Comparison of ENCODE assay signal across 29 mouse cellular contexts in genomic region chr7:91877804-91878203, GRCm38 (mm10).
A peak's percentile ranks its signal among the peaks of the same experiment; 100 is the strongest.
DNase-seq lines count a peak whose midpoint lies in the region; TF ChIP-seq lines count a peak whose summit lies in the region.
"Had no signal": no experiment of that assay in that cellular context is flagged by ENCODE, and none has a peak within 500 bp of the region (broad histone marks: within the 10 kb centered on the region; RNA-seq: fewer than 3 reads in every experiment).

No protein-coding gene starts in this region.

- no peak for TF ChIP-seq CTCF in C2C12 (IDR thresholded peaks at IDR 0.05; ENCODE audit: control insufficient read depth, insufficient read depth, insufficient read length)

- H3ac ChIP-seq in C2C12 (ENCODE audit: control insufficient read depth, insufficient read length, low read depth) (no peak overlapping the region), myocyte (ENCODE audit: control insufficient read depth, insufficient read length) (no peak overlapping the region)

- no peak for TF ChIP-seq POLR2A in myocyte (IDR thresholded peaks at IDR 0.05; ENCODE audit: insufficient read length, low read depth)

- no peak overlapping the region for H3K4me3 ChIP-seq in C2C12 (ENCODE audit: insufficient read depth, poor library complexity, severe bottlenecking)
- no peak overlapping the region for H3K4me3 ChIP-seq in myocyte
- H3K4me3 ChIP-seq: embryonic facial prominence, embryonic 10.5 days; embryonic facial prominence, embryonic 13.5 days; erythroblast, embryonic 14.5 days; forebrain, embryonic 12.5 days; forebrain, embryonic 15.5 days; heart, embryonic 15.5 days; hindbrain, embryonic 10.5 days; hindbrain, embryonic 13.5 days; intestine, embryonic 15.5 days had no signal

- H3K79me2 ChIP-seq in C2C12 (ENCODE audit: control insufficient read depth, insufficient read depth) (no peaks in the 10 kb centered on the region), myocyte (ENCODE audit: control insufficient read depth, insufficient read depth) (no peaks in the 10 kb centered on the region)

- peak; percentile 73 for DNase-seq in adrenal gland, adult 8-10 months
- no peak for DNase-seq in adrenal gland, adult 18-20 months (ENCODE audit: low spot score in 2 of 2)
- DNase-seq in adrenal gland, postnatal 10 days: peak; percentile 56
- no peak for DNase-seq in cerebellum, postnatal 25 days
- DNase-seq in ovary, postnatal 36 days (ENCODE audit: low spot score): no peak
- DNase-seq: cerebellum, adult 11 months; cerebellum, adult 2 months; cerebellum, adult 9-11 months; cerebellum, postnatal 36 days; embryo, embryonic 11 days; gastrocnemius, postnatal 25 days; heart, postnatal 10 days; heart, postnatal 36 days; kidney, adult 11 months; kidney, adult 8-10 months had no signal

- no peaks in the 10 kb centered on the region for H3K79me3 ChIP-seq in C2C12 (ENCODE audit: low read depth)

- H3K36me3 ChIP-seq in C2C12 (ENCODE audit: control insufficient read depth, insufficient read depth): no peaks in the 10 kb centered on the region
- H3K36me3 ChIP-seq in myocyte (ENCODE audit: control insufficient read depth, insufficient read depth): no peaks in the 10 kb centered on the region
- H3K36me3 ChIP-seq: embryonic facial prominence, embryonic 10.5 days; embryonic facial prominence, embryonic 13.5 days; forebrain, embryonic 12.5 days; forebrain, embryonic 15.5 days; G1E; heart, embryonic 15.5 days; hindbrain, embryonic 10.5 days; hindbrain, embryonic 13.5 days; intestine, embryonic 15.5 days had no signal

- H3K27me3 ChIP-seq in C2C12 (ENCODE audit: control insufficient read depth, insufficient read depth, insufficient read length) (no peaks in the 10 kb centered on the region), myocyte (ENCODE audit: control insufficient read depth, insufficient read depth, insufficient read length) (no peaks in the 10 kb centered on the region)
- H3K27me3 ChIP-seq: CH12.LX; embryonic facial prominence, embryonic 13.5 days; forebrain, embryonic 12.5 days; forebrain, embryonic 15.5 days; heart, embryonic 15.5 days; hindbrain, embryonic 13.5 days; intestine, embryonic 15.5 days had no signal

- H3K4me2 ChIP-seq in myocyte (ENCODE audit: low read depth): peak overlapping the region; percentile 8
- H3K4me2 ChIP-seq: embryonic facial prominence, embryonic 13.5 days; forebrain, embryonic 12.5 days; forebrain, embryonic 15.5 days; heart, embryonic 11.5 days; heart, embryonic 15.5 days; hindbrain, embryonic 13.5 days; intestine, embryonic 15.5 days had no signal

TF ChIP-seq in C2C12, 6 proteins besides CTCF, POLR2A, EP300 and RAD21:
- no peak for TF ChIP-seq CEBPB (IDR thresholded peaks at IDR 0.05; ENCODE audit: low read depth)
- TF ChIP-seq FOSL1 (IDR thresholded peaks at IDR 0.05; ENCODE audit: insufficient read depth, low read length, poor library complexity, severe bottlenecking): peak; percentile 23
- no peak for TF ChIP-seq MYOG (IDR thresholded peaks at IDR 0.05; ENCODE audit: control insufficient read depth, extremely low read depth, insufficient read length)

TF ChIP-seq in myocyte, 11 proteins besides CTCF, POLR2A, EP300 and RAD21:
- TF ChIP-seq USF1 (IDR thresholded peaks at IDR 0.05; ENCODE audit: low read depth) (no peak), TCF12 (IDR thresholded peaks at IDR 0.05; ENCODE audit: insufficient read depth, poor library complexity, severe bottlenecking) (no peak), MAX (IDR thresholded peaks at IDR 0.05; ENCODE audit: low read depth) (no peak), REST (IDR thresholded peaks at IDR 0.05; ENCODE audit: insufficient read depth, insufficient read length) (no peak), TCF3 (IDR thresholded peaks at IDR 0.05; ENCODE audit: insufficient read length, low read depth) (no peak)

Comparison
In these comparisons a context has a peak if more than half of its experiments do, and no peak if none do; other contexts are left out.
1. DNase-seq: peak in adrenal gland, adult 8-10 months (single experiment) and adrenal gland, postnatal 10 days (single experiment); none in adrenal gland, adult 18-20 months (0 of 2), cerebellum, postnatal 25 days (0 of 2) and ovary, postnatal 36 days (single experiment).